Mouse (Mus musculus): ENCODE results near the gene Hyal2. TPM values are rescaled to one million over a fixed set of nuclear protein-coding genes. Genes with fewer than 3 reads are reported as not detected.
"Not testable (repeated sequence)": the region's sequence is repeated elsewhere in the genome, so short reads cannot be mapped to it uniquely, and the experiment has no call there.

The Hyal2 gene
- polyA plus RNA-seq, 1 experiment = not detected

DNA sequence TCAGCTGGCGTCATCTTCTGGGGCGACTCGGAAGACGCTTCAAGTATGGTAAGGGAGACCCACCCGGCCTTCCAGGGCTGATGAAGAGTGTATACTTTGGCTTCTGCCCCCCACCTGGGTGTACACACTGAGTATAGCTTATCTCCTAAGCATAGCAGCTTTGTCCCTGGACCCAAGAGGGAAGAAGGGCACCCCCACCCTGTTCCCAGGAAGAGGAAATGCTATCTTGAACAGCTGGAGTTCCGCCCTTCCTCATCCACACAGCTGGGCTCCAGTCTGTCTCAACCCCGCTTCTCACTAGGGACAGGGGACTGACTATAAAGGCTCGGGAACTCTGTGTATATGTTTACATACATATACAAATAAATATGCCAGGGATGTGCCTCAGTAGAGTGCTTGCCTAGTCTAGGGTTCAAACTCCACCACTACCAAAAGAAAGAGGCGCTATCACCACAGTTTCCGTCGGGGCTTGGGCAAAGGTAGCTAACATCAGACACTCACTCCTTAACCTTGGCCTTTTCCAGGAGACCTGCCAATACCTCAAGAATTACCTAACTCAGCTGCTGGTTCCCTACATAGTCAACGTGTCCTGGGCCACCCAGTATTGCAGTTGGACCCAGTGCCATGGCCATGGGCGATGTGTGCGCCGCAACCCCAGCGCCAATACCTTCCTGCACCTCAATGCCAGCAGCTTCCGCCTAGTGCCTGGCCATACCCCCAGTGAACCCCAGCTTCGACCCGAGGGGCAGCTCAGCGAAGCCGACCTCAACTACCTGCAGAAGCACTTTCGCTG lies 4.0 kb downstream of the Hyal2 start:
- TF ChIP-seq POLR2A (IDR thresholded peaks at IDR 0.05; ENCODE audit: insufficient read depth, low read depth, low read length) (no peak), CTCF (IDR thresholded peaks at IDR 0.05; ENCODE audit: insufficient read depth, low read depth, low read length) (no peak)
- Histone ChIP-seq H3K4me3 (ENCODE audit: insufficient read depth, low read depth, low read length) (no peak overlapping the region), H3K27ac (ENCODE audit: insufficient read depth, low read depth, low read length) (no peak overlapping the region), H3K4me1 (ENCODE audit: control insufficient read depth, insufficient read depth, low read length) (peaks cover 31% of the 10 kb centered on the region)
- 94% methylated on average over 22 of the region's 22 CpGs for WGBS

DNA sequence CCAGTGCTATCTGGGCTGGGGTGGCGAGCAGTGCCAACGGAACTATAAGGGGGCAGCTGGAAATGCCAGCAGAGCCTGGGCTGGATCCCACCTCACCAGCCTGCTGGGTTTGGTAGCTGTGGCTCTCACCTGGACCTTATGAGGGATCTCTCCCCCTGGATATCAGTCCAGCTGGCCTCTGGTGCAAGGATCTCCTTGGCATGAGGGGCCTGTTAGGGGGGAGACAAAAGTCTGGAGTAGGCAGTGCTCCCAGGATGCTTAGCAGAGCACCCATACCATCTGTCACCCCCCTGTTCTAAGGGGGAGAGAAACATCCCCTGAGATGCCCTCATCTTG lies 4.5 kb downstream of the Hyal2 start:
- no peak overlapping the region for H3K27ac ChIP-seq (ENCODE audit: insufficient read depth, low read depth, low read length)
- no peak for TF ChIP-seq CTCF (IDR thresholded peaks at IDR 0.05; ENCODE audit: insufficient read depth, low read depth, low read length)
- no peak for TF ChIP-seq POLR2A (IDR thresholded peaks at IDR 0.05; ENCODE audit: insufficient read depth, low read depth, low read length)
- H3K4me3 ChIP-seq (ENCODE audit: insufficient read depth, low read depth, low read length) = no peak overlapping the region
- WGBS = 98% methylated on average over 2 of the region's 2 CpGs
- peaks cover 31% of the 10 kb centered on the region for H3K4me1 ChIP-seq (ENCODE audit: control insufficient read depth, insufficient read depth, low read length)

DNA sequence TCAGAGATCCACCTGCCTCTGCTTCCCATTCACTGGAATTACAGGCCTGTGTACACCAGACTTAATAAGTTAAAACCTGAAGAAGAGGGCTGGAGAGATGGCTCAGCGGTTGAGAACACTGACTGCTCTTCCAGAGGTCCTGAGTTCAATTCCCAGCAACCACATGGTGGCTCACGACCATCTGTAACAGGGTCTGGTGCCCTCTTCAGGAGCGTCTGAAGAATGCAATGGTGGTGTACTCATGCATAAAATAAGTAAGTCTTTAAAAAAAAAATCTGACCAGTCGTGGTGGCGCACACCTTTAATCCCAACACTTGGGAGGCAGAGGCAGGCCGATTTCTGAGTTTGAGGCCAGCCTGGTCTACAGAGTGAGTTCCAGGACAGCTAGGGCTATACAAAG lies 6.0 kb downstream of the Hyal2 start:
- 83% methylated on average over 6 of the region's 6 CpGs for WGBS

DNA sequence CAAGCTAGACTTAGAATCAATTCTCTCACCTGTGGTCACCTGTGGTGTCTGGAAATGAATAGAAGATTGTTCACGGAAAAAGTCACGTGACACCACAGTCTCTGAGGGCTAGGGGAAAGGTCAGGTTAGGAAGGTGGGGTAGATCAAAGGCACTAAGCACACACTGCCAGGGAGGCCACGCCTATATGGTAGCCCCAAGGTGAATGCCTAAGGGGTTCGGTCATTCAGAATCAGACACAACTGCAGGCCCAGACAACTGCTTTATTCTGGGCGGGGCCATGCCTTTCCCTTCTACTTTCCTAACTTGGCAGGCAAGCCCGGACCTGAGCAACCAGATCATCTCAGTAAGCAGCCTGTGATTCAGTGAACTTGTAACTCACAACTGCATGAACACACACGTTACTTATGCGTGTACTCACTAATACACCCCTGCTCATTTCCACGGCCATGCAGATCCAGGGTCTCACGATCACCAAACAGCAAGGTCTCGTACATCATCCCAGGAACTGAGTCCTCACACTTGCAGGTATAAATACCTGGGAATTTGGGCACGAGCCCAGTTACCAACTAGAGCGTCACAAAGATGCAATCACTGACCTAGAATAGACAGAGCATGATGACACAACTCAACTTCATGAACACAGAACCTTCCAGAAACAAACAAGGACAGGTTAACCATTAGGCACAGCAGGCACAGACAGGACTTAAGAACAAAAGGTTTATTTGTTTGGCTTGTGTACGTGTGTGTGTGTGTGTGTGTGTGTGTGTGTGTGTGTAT lies 8.0 kb downstream of the Hyal2 start:
- no peak overlapping the region for H3K4me3 ChIP-seq (ENCODE audit: insufficient read depth, low read depth, low read length)
- TF ChIP-seq CTCF (IDR thresholded peaks at IDR 0.05; ENCODE audit: insufficient read depth, low read depth, low read length) (no peak), POLR2A (IDR thresholded peaks at IDR 0.05; ENCODE audit: insufficient read depth, low read depth, low read length) (no peak)
- peaks cover 17% of the 10 kb centered on the region for H3K4me1 ChIP-seq (ENCODE audit: control insufficient read depth, insufficient read depth, low read length)
- no peak overlapping the region for H3K27ac ChIP-seq (ENCODE audit: insufficient read depth, low read depth, low read length)
- 81% methylated on average over 14 of the region's 14 CpGs for WGBS

More for the DNA sequence above, 6.0 kb downstream of the Hyal2 start:
- not testable (repeated sequence) for H3K4me3 ChIP-seq (ENCODE audit: insufficient read depth, low read depth, low read length); H3K27ac ChIP-seq (ENCODE audit: insufficient read depth, low read depth, low read length)
- H3K4me1 ChIP-seq (ENCODE audit: control insufficient read depth, insufficient read depth, low read length) = peaks cover 20% of the 10 kb centered on the region

DNA sequence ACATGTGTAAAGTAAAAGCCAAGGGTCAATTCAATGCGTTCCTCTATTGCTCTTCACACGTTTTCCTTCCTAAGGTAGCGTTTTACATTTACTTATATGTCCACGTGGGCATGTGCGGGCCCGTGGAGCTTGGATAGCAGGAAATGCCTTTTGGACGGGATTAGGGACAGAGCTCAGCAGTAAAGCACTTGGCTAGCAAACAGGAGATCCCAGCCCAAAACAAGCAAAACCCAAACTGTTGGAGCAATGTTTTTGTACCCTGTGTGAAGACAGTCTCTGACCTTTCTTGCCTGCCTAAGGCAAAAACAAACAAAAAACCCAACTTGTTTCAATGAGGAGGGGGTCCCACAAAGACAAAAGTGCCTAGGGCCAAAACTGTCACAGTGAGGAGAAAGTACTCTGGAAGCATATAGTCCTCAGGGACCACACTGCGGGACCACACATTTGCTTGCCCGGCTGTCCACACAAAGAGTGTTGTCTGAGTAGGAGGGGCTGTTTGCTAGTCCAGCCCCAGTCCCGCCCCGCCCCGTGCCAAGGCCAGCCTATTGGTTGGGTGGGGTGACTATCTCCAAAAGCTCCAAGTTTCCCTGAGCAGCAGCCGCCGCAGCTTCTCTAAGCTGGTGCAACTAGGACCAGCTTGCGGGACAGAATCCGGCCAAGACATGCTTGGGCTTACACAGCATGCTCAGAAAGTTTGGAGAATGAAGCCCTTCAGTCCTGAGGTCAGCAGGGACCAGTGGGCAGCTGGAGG lies 8.8 kb downstream of the Hyal2 start, which contains the start of gene Hyal1:
Hyal1 (plus strand) TSS at position 571 of the 751 bp plus-strand sequence.
- H3K4me1 ChIP-seq (ENCODE audit: control insufficient read depth, insufficient read depth, low read length) = peaks cover 13% of the 10 kb centered on the region
- peak within 1 kb of the TSS; percentile 21 for H3K4me3 ChIP-seq (ENCODE audit: insufficient read depth, low read depth, low read length)
- 29% methylated on average over 16 of the region's 16 CpGs for WGBS
- TF ChIP-seq CTCF (IDR thresholded peaks at IDR 0.05; ENCODE audit: insufficient read depth, low read depth, low read length) = no peak
- peak within 1 kb of the TSS; percentile 7; the same call in 1 of the 2 replicates for H3K27ac ChIP-seq (ENCODE audit: insufficient read depth, low read depth, low read length)

DNA sequence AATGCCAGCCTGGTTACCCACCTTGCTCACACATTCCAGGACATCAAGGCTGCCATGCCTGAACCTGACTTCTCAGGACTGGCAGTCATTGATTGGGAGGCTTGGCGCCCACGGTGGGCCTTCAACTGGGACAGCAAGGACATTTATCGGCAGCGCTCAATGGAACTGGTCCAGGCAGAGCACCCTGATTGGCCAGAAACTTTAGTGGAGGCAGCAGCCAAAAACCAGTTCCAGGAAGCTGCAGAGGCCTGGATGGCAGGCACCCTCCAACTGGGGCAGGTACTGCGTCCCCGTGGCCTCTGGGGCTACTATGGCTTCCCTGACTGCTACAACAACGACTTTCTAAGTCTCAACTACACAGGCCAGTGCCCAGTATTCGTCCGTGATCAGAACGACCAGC lies 10.1 kb downstream of the Hyal2 start:
- H3K4me3 ChIP-seq (ENCODE audit: insufficient read depth, low read depth, low read length) = no peak overlapping the region
- H3K4me1 ChIP-seq (ENCODE audit: control insufficient read depth, insufficient read depth, low read length) = peaks cover 16% of the 10 kb centered on the region
- no peak overlapping the region for H3K27ac ChIP-seq (ENCODE audit: insufficient read depth, low read depth, low read length)
- no peak for TF ChIP-seq CTCF (IDR thresholded peaks at IDR 0.05; ENCODE audit: insufficient read depth, low read depth, low read length)
- TF ChIP-seq POLR2A (IDR thresholded peaks at IDR 0.05; ENCODE audit: insufficient read depth, low read depth, low read length) = no peak
- WGBS = 85% methylated on average over 10 of the region's 10 CpGs

DNA sequence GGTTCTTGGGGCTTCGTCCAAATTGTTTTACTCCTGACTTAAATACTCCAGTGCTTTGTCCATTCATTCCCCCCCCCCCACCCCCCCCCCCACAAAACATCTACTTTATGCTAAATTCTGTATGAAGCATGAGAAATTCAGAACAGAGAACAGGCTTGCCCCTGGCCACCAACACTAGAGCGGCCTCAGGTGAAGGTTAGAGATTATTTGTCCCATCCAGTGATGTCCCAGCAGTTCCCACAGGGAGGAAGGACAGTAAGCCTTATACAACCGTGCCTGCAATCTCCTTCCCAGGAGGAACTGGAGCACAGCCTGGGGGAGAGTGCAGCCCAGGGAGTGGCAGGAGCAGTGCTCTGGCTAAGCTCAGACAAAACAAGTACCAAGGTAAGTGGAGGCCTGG lies 10.8 kb downstream of the Hyal2 start, which contains the start of gene Naa80:
Naa80 (plus strand) TSS at position 301 of the 400 bp plus-strand sequence.
- 76% methylated on average over 3 of the region's 3 CpGs for WGBS
- H3K4me3 ChIP-seq (ENCODE audit: insufficient read depth, low read depth, low read length) = no peak within 1 kb of the TSS
- H3K4me1 ChIP-seq (ENCODE audit: control insufficient read depth, insufficient read depth, low read length) = peaks cover 16% of the 10 kb centered on the region
- TF ChIP-seq CTCF (IDR thresholded peaks at IDR 0.05; ENCODE audit: insufficient read depth, low read depth, low read length) (no peak), POLR2A (IDR thresholded peaks at IDR 0.05; ENCODE audit: insufficient read depth, low read depth, low read length) (no peak)
- H3K27ac ChIP-seq (ENCODE audit: insufficient read depth, low read depth, low read length) = no peak within 1 kb of the TSS

DNA sequence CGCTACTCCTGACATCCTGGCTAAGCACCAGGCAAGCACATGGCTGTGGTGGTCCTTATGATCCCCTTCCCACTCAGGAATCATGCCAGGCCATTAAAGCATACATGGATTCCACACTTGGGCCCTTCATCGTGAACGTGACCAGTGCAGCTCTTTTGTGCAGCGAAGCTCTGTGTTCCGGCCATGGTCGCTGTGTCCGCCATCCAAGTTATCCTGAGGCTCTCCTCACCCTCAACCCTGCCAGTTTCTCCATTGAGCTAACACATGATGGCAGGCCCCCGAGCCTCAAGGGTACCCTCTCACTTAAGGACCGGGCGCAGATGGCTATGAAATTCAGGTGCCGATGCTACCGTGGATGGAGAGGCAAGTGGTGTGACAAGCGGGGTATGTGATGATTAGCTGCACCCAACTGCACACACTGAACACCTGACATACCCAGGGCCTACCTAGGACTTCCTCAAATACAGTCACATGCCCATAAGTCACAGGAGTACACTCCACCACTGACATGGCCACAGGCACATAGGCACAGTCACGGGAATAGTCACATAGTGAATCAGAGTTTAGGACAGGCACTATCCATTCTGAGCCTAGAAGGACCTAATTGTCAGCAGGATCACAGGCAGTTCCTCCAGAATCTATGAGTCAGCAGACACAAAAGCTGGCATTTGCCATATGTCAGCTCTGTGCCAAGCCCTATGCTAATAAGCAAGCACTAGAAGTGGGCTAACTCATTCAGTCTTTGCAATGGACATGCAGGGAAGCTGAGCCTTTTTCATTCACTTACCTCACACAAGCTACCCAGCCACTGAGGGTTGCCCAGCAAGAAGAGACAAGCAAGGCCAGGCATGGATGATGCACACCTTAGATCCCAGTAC lies 11.5 kb downstream of the Hyal2 start:
- WGBS = 88% methylated on average over 14 of the region's 14 CpGs
- Histone ChIP-seq H3K27ac (ENCODE audit: insufficient read depth, low read depth, low read length) (no peak overlapping the region), H3K4me3 (ENCODE audit: insufficient read depth, low read depth, low read length) (no peak overlapping the region), H3K4me1 (ENCODE audit: control insufficient read depth, insufficient read depth, low read length) (peaks cover 16% of the 10 kb centered on the region)
- TF ChIP-seq POLR2A (IDR thresholded peaks at IDR 0.05; ENCODE audit: insufficient read depth, low read depth, low read length) = no peak
- TF ChIP-seq CTCF (IDR thresholded peaks at IDR 0.05; ENCODE audit: insufficient read depth, low read depth, low read length) = no peak

Measured in olfactory bulb, adult 2 months (tissue).